Mouse (Mus musculus) A20 (cell line): ENCODE measurements at regions not wholly inside any gene's neighbourhood (a gene's known extent, or its start where the extent isn't known, plus 50 kb on each side); places are given as distances from the start of the nearest gene placed in this dataset.

ENCODE experiments used
- DNase-seq: peaks from one replicate; pipeline ENCODE4 v3.0.0-alpha.2; 2011; ENCODE audit warnings: low read depth, low spot score

GRCm38 (mm10) chr5:73796201-73796600 lies 145.0 kb downstream of the Spata18 start:
- no peak for DNase-seq

GRCm38 (mm10) chr5:73797980-73798379 lies 146.8 kb downstream of the Spata18 start:
- no peak for DNase-seq

GRCm38 (mm10) chr5:73803431-73803830 lies 152.3 kb downstream of the Spata18 start:
- no peak for DNase-seq

DNA sequence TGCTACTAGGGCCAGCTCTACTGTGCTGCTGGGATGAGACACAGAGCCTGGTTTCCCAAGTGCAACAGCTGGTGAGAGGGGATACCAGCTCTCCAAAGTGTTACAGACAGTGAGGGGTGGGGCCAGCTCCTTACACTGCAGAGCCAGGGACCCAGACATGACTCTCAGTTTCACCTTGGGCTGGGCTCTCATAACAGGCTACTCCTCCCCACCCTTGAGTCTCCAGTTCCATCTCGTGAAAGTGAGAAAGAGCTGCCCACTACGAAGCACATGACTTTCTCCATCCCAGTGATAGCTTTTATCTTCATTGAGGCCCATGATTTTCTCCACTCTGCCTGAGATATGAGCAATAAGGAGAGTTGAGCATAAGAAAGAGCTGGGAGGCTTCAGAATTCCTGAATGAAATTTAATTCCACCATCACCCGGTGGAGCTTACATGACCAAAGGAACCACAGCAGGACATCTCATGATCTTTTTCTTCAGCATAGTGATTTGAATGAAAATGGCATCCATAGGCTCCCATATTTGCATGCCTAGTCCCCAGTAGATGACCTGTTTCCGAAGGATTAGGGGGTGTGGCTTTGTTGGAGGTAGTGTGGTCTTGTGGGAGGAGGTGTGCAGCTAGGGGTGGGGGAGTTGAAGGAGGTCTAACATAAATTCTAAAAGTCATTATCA lies 153.5 kb downstream of the Spata18 start:
- DNase-seq: no peak

DNA sequence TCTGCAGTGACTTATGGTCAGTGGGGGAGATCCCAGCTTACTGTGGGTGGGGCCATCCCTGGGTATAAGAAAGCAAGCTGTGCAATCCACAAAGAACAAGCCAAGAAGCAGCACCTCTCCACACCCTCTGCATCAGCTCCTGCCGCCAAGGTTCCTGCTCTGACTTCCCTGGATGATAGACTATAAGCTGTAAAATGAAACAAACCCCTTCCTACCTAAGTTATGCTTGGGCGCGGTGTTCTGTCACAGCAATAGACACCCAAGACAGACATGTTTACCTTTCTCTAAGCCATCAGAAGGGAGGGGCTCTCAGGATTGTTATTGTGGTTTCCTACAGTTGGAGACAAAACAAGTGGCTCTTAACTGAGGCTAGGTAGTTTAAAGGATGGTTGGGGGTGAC lies 159.5 kb downstream of the Spata18 start:
- DNase-seq: no peak

GRCm38 (mm10) chr5:73811094-73811521 lies 159.9 kb downstream of the Spata18 start:
- no peak for DNase-seq

DNA sequence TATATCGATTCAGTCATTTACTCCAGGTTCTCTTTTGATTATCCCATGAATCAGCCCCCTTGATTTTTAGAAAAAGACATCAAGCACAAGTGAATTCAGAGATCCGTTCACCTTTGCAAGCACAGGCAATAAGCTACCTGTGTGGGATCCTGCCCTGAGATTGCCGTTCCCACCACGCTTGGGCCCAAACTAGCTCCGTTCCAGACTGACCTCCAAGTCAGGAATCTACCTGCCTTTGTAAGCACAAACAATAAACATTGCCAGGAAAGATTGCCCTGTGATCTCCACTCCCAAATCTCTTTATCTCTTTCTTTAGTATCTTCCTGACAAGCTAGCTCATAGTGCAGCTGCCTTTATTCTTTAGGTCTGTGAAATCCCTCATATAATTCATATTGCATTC lies 164.6 kb downstream of the Spata18 start:
- DNase-seq: no peak

GRCm38 (mm10) chr5:73817180-73817579 lies 166.0 kb downstream of the Spata18 start:
- no peak for DNase-seq

GRCm38 (mm10) chr5:73821956-73822545 lies 170.9 kb downstream of the Spata18 start:
- DNase-seq: no peak

DNA sequence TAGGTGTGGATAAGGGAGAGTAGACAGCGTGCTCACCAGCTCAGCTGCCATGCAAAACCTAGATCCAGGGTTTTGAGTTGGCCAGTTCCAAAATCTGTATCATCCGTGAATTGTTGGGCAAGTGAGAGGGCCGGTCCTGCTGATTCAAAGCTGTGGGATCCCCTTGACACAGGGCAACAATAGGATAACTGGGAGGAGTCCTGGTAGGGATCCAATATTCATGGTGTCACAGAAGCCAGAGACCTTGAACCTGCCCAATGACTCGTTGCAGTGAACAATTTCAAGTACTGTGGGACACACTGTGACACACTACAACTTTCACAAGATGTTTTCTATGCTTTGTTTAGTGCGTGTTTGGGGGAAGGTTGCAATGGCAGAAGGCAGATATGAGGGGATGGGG lies 172.2 kb downstream of the Spata18 start:
- no peak for DNase-seq

GRCm38 (mm10) chr5:73826941-73827340 lies 175.8 kb downstream of the Spata18 start:
- DNase-seq: no peak

DNA sequence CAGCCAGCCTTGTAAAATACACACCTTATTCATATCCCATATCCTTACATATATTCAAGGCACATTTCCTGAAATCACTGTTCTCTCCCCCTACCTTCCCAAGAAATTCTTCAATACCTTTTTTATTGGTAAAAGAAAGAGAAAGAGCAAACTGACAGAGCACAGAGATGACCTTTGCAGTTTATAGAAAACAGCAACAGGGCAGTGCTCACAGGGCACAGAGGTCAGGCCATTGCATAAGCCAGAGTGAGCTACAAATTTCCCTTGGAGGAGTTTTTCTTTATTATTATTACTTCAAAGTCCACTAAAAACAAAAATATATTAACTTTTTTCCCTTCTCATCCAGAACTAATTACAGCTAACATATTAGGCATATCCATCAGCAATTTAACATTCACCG lies 182.5 kb downstream of the Spata18 start:
- no peak for DNase-seq

GRCm38 (mm10) chr5:73843776-73844175 lies 192.6 kb downstream of the Spata18 start:
- no peak for DNase-seq

DNA sequence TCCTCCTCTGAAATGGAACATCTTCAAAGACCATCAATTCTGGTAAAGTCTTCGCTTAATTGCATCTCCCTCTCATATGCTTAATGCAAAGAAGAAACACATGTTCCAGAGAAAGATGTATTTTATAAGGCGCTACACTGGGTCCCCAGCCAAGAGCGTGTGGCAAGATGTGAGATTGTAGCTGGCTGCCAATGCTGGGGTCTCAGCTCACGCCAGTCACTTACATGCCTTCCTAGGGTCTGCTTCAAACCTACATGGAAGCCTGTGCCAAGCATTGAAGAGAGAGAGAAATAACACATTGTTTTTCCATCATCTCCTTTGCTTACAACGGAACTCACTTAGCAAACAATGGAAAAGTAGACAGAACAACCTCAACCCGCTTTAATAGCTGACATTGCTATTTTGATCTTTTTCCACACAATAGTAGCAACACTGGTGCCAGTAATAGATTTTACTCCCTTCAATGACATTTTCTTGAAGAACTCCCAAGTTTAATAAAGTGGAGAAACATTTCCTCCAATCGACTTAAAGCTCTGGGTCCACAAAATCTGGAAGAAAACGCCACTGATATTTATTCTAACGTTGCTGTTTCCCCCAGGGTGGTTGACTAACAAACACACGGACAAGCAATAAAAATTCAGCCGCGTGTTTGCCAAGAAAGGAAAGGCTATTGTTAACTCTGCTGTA lies 195.1 kb downstream of the Spata18 start:
- no peak for DNase-seq

- DNase-seq: no peak
Measured at GRCm38 (mm10) chr5:73846783-73847151, 195.6 kb downstream of the Spata18 start.

DNA sequence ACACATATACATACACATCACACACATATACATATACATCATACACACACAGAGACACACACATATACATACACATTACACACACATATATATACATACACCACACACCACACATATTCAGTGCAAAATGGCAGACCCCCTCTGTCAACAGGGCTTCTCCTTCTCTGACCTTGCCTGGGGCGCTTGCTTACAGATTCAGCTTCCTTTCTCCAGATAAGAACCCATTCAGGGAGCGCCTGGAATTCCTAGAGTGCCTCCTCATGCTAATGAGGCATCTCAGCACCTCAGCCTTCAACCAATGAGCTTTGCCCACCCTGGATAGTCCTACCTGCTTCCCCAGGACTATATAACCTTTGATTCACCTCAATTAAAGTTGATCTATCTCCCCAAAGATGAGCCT lies 200.3 kb downstream of the Spata18 start:
- DNase-seq: no peak

DNA sequence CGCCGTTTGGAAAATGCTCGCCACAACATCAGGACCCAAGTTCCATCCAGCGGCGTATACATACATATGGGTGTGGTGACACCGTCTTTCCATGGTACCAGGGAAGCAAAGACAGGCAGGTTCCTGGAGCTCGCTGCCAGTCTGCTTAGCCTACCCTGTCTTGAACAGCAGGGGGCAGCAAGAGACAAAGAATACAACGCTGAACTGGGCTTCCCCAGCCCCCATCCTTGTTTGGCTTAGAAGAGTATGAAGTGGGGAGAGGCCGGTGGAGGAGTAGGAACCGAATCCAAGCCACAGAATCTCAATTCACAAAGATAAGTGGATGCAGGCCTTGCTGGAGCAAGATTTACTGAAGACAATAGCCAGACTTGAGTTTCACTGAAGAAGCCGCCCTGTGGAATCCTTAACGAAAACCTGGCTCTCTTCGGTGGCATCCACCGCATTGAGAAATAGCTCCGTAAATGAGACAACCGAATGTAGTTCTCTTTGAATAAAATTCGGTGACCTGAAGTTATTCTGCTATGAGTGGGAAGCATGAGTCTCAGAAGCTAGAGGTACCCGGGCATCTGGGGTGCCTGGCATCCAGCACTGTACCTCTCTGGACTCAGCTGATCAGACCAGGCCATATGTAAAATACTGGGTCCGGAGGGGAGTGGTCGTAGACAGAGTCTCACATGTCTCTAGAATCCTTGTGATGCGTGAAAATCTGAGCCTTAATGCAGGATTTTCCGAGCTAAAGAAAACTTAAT lies 203.0 kb downstream of the Spata18 start:
- DNase-seq: peak; percentile 57

DNA sequence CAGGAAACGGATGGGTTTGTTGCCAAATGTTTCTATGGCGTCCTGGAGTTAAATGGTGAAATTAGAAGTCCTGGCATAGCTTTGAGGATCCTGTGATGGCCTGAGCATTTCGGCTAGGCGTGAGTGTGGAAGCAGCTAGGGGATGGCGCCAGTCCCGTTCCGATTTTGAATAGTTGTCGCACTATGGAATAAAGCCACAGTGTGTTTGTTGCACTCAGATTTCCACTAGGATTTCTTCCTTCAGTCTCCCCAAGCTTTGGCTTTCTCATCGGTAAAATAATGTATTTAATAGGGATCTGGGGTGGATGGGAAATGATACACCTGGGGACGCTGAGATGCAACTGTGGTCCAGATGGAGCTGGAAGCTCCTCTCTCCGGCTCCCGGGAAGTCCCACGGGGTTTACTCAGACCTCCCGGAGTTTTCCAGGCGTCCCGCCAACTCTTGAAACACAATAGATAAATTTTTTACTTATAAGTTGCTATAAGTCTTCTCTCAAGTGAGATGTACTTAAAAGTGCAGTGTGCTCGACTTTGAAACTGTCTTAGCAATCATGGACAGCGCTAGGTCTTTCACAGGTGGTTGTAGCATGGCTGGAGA lies 203.7 kb downstream of the Spata18 start:
- no peak for DNase-seq

DNA sequence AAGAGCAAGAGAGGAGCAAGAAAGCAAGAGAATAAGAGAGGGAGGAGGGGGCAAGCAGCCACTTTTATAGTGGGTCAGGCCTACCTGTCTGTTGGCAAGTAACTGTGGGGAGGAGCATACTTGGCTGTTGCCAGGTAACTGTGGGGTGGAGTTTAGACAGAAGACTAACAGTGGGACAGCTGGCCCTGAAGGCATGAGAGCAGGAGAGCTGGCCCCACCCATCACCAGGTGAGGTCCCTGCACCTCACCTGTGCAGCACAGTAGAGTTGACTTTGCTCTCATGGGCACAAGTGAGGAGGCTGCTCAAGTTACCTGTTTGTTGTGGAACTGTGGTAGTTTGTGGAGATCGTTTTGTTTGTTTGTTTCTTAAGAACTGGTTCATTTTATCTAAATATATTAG lies 208.1 kb downstream of the Spata18 start:
- DNase-seq: no peak

DNA sequence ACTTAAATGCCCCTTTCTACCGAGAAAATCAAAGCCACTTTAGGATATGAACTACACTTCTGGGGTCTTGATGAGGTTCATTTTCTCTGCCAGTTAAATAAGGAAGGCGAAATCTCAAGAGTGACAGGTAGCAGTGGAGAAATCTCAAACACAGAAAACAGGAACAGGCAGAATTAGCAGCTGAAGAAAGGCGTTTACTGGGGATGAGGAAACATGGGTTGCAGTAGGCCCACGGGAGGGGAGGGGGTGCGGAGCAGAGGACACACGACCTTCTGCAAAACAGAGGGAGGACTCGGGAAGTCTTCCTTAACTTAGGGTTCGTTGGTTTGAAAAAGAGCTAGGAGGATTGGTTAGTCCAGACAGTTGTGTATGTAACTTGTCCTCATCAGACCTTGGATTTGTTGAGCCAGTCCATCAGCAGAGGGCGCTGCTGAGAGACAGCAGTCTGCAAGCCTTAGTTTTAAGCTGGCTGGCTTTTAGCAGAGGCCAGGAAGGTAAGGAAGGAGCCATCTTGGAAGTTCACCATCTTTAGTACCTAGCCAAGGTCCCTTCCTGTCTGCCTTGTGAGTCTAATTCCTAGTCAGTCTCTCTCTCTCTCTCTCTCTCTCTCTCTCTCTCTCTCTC lies 204.0 kb downstream of the Usp46 start:
- DNase-seq: peak; percentile 56

DNA sequence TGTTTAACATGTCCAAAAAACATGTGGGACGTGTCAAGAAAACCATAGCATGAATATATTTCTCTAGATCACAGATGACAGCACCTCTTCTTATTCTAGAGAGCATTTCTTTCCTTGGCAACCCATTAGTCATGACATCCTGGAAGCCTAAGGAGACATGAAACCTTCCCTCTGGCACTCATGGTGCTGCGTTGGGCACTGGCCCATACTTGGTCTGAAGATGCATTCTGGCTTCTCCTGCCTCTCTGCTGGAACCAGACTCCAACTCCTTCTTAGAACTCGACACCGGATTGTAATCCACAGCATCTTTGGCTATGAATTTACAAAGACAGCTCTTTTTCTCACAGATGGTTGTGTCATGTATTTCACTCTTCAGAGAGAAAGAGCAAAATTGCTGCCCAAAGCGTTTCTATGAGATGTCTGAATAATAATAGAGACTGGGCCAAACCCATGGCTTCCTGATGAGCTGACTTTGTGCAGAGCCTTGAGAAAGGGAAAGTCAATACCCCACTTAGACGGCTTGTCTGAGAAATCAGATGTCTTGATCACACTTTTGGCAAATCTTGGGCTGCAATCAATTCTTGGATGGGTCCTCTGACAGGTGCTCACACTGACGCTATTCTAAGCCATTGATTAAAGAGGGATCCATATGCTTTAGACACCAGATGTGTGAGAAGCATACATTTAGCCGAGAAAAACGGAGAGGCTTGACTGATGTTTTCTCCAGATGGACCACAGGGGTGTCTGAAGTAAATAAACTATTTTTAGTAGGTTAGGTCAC lies 195.4 kb downstream of the Usp46 start:
- DNase-seq: no peak
